Mouse (Mus musculus) C2C12 (cell line): ENCODE measurements around the gene Ccdc170.

Source experiments
- CEBPB ChIP-seq: IDR thresholded peaks from one replicate; pipeline ENCODE4 v1.6.1; 2011; ENCODE audit warnings: low read depth, mild to moderate bottlenecking, control low read depth, moderate library complexity
- CTCF ChIP-seq: IDR thresholded peaks from one replicate; pipeline ENCODE4 v1.5.1; 2011; ENCODE audit not compliant: control insufficient read depth, insufficient read depth, insufficient read length
- MAX ChIP-seq: IDR thresholded peaks from one replicate; pipeline ENCODE4 v1.6.1; 2011; ENCODE audit warnings: mild to moderate bottlenecking, control low read depth
- MYOG ChIP-seq: IDR thresholded peaks from one replicate; pipeline ENCODE4 v1.6.1; 2011; ENCODE audit not compliant: control insufficient read depth, insufficient read length; ENCODE audit errors: extremely low read depth
- USF1 ChIP-seq: IDR thresholded peaks from one replicate; pipeline ENCODE4 v1.6.1; 2011; ENCODE audit warnings: low read depth, mild to moderate bottlenecking, control low read depth, moderate library complexity

DNA sequence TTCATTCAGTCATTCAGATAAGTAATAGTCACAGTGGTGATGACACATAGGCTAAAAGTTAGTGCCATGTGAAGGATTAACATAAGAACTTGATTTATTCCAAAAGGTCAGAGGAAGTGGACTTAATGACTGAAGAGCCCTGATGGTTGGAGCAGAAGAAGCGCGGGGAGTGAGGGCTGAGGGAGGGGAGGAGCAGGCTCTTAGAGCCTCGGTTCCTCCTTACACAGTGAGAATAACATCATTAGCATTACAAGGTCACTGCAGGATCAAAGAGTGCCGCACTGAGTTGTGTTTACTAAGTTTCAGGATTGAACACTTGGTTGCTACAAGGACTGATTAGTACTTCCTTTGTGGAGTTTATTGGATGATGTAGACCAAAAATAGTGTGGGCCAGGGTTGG is 10.6 kb downstream of the Ccdc170 start:
- TF ChIP-seq CTCF: no peak
- no peak for TF ChIP-seq CEBPB
- TF ChIP-seq MAX: no peak
- TF ChIP-seq USF1: no peak
- no peak for TF ChIP-seq MYOG
